Mouse (Mus musculus) bone marrow, adult 2 months (tissue): ENCODE data around the gene Cd3eap. TPM values are rescaled to one million over a fixed set of nuclear protein-coding genes. Genes with fewer than 3 reads are reported as not detected.

Experiments used
- H3K27ac ChIP-seq: fragments of 200-500 bp; 2 replicates; pipeline ENCODE4 v1.5.1; 2012; ENCODE audit warnings: low read depth, mild to moderate bottlenecking, control low read depth, inconsistent platforms, low read length; ENCODE audit not compliant: control insufficient read depth, poor library complexity, insufficient read depth
- H3K4me1 ChIP-seq: fragments of 200-500 bp; 2 replicates; pipeline ENCODE4 v1.6.1; 2011; ENCODE audit warnings: low read length; ENCODE audit not compliant: control insufficient read depth, insufficient read depth
- H3K4me3 ChIP-seq: fragments of 200-500 bp; replicated peaks from 2 replicates; pipeline ENCODE3; 2011; ENCODE audit warnings: mild to moderate bottlenecking, low read depth, low read length, control low read depth; ENCODE audit not compliant: control insufficient read depth
- CTCF ChIP-seq: fragments of 200-500 bp; IDR thresholded peaks from 2 replicates; pipeline ENCODE4 v1.5.1; 2011; ENCODE audit warnings: low read length, control low read depth; ENCODE audit not compliant: control insufficient read depth, insufficient read depth
- POLR2A ChIP-seq: fragments of 200-500 bp; IDR thresholded peaks from 2 replicates; pipeline ENCODE4 v1.6.1; 2011; ENCODE audit warnings: low read depth, mild to moderate bottlenecking, control low read depth, low read length, borderline replicate concordance; ENCODE audit not compliant: control insufficient read depth
- WGBS: fragments of 180-500 bp; shearing (Covaris S2); methylation state at CpG from one replicate; pipeline ENCODE4 v1.1.7; 2018; 5-methylcytosine and 5-hydroxymethylcytosine counted together
- polyA plus RNA-seq: library from polyadenylated mRNA; stranded (reverse); fragments of >200 nt; gene quantifications from 2 replicates; pipeline ENCODE4 v1.2.4, GENCODE M21; 2011; ENCODE audit warnings: low replicate concordance; ENCODE audit not compliant: missing spikeins, insufficient read depth, insufficient read length

Cd3eap gene
- polyA plus RNA-seq, 1 experiment: 11.7 TPM

GRCm38 (mm10) chr7:19314033-19314432 lies 45.2 kb downstream of the Cd3eap start:
- 82% methylated on average over 5 of the region's 5 CpGs for WGBS
- no peak overlapping the region for H3K27ac ChIP-seq
- TF ChIP-seq CTCF: no peak
- no peak for TF ChIP-seq POLR2A
- no peak overlapping the region for H3K4me3 ChIP-seq
- peaks cover 11% of the 10 kb centered on the region for H3K4me1 ChIP-seq

DNA sequence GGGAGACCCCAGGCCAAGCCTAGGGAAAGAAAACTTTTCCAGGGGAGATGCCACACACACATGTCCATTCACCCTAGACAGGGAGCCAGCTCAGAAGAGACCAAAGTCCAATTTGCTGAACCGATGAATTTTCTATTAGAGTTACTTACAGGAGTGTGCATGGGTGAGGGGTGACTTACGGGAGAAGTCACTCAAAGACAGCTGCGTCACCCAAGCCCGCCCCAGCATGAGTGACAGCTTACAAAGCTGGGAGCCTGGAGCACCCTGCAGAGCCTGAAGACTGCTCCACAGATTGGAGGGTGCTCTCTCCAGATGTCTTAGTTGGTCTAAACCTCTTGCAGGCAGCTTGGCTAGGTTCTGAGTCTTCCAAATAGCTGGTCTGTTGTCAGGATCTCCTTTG lies 47.3 kb downstream of the Cd3eap start:
- no peak for TF ChIP-seq POLR2A
- TF ChIP-seq CTCF: no peak
- peaks cover 5% of the 10 kb centered on the region for H3K4me1 ChIP-seq
- H3K4me3 ChIP-seq: no peak overlapping the region
- 59% methylated on average over 4 of the region's 4 CpGs for WGBS
- no peak overlapping the region for H3K27ac ChIP-seq

DNA sequence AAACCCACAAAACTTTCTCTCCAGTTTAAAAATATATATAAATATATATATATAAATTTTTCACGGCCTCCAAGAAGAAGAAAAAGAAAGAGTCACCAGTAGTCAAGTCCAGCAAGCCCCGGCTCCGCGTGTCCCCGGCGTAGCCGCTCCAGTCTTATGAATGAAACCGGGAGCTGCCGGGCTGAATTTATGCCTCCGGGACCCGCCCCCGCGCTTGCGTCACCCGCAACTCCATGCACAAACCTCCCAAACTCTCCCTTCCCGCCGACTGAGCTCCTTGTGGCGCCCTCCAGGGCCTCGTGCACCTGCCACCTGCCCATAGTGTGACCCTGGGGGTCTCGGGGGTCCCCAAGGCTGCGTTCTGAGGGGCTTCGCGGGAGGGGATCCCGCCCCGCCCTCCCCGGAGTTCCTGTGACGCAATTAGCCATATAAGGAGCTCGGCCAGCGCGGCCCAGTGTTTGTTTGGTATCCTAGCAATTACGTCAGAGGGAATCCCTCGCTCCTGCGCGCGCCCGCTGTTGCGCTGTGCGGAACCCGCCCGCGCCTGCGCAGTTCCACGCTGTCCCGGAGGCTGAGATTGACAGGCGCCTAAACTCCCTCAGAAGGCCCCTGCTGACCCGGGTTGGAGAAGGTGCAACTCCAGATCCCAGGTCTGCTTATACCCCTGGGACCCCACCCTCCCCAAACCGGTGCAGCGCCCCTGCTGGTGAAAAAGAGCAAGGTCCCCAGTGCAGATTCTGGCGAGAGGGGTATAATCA lies 49.2 kb downstream of the Cd3eap start, which contains the start of gene Fosb:
TSS of gene Fosb (minus strand) at position 168 of the 758 bp plus-strand sequence.
- Histone ChIP-seq H3K4me1 (no peaks in the 10 kb centered on the region; the same call in 1 of the 2 replicates), H3K4me3 (peak within 1 kb of the TSS; percentile 76), H3K27ac (peak within 1 kb of the TSS; percentile 57; the same call in 1 of the 2 replicates)
- TF ChIP-seq CTCF: peak; percentile 18; the same call in 1 of the 2 replicates
- TF ChIP-seq POLR2A: no peak
- under 1% methylated on average over 49 of the region's 49 CpGs for WGBS

DNA sequence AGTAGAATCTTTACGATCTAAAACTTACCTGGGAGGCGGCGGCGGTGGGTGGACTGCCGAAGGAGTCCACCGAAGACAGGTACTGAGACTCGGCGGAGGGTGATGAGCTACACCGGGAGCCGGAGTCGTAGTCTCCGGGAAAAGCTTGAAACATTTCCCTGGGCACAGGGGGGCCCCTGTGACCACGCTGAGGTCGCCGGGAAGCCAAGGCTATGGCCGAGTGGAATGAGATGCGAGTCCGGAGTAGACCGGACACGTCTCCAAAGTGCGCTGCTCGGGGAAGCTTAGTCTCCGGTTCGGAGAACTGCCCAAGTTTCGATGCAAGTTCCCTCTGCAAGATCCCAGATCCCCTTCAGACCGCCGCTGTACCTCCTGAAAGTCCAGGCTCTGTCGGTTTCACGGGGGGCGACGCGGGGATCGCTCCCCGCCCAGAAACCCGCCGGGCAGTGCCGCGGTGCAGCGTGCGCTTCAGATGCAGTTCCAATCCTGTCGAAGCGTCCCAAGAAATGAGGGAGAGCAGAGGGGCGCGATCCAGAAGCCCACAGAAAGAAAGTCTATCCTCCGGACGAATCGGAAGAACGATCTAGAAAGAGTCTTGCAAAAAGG lies 49.9 kb downstream of the Cd3eap start:
- no peak for TF ChIP-seq POLR2A
- no peak for TF ChIP-seq CTCF
- under 1% methylated on average over 48 of the region's 48 CpGs for WGBS
- H3K4me3 ChIP-seq: peak overlapping the region; percentile 51
- H3K4me1 ChIP-seq: no peaks in the 10 kb centered on the region; the same call in 1 of the 2 replicates
- H3K27ac ChIP-seq: no peak overlapping the region; the same call in 1 of the 2 replicates

- Histone ChIP-seq H3K4me1 (no peaks in the 10 kb centered on the region; the same call in 1 of the 2 replicates), H3K27ac (peak overlapping the region; percentile 23), H3K4me3 (peak overlapping the region; percentile 76)
- under 1% methylated on average over 58 of the region's 58 CpGs for WGBS
- TF ChIP-seq POLR2A (peak; percentile 28; the same call in 1 of the 2 replicates), CTCF (no peak)
These were observed 50.6 kb downstream of the Cd3eap start for GRCm38 (mm10) chr7:19308454-19309277.

DNA sequence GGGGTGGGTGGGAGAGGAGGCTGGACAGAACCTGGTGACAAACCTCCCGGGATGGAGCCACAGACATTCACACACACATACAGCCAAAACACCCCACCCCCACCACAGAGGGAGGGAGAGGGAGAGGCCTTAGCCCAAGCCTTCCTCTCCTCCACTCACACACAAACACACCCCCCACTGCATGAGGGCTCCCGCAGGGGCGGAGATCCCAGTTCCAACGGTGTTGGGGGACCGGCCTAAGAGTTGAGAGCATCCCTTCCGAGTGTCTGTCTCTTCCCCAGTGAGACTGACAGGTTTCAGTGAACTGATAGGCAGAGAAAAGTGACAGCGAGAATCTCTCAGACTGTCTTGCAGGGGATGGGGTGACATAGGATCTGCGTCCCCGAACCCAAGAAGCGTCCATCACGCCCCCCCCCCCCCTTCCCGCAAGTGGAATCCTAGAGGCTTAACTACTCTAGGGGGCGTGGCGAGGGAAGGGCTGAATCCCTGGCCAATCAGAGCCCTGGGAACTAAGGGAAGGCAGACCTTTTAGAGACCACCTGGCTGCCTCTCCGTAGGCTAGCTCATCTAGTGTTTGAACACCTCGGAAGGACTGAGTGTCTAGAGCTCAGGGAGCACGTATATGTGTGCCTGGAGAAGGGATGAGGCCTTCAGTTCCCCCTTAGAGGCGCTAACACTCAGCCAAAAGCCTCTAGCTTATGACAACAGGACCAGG lies 51.4 kb downstream of the Cd3eap start:
- TF ChIP-seq CTCF (no peak), POLR2A (no peak)
- WGBS: 3% methylated on average over 18 of the region's 18 CpGs
- H3K4me3 ChIP-seq: peak overlapping the region; percentile 76
- no peaks in the 10 kb centered on the region; the same call in 1 of the 2 replicates for H3K4me1 ChIP-seq
- peak overlapping the region; percentile 23 for H3K27ac ChIP-seq
